Mouse (Mus musculus): ENCODE results near the gene Nectin4. TPM values are rescaled to one million over a fixed set of nuclear protein-coding genes. Genes with fewer than 3 reads are reported as not detected.

Gene Nectin4
- polyA plus RNA-seq, 1 experiment from 2014 or later: 3.1 TPM

Other genes with a start within 250 kb of the Nectin4 start
- 267 and 288 TPM in 2 replicates for gene Sdhc, start 219.5 kb upstream of the Nectin4 start, polyA plus RNA-seq (2014; fragmentation: Nextera tagmentation; extraction: Ambion mirVana)
- gene Mpz, start 219.4 kb upstream of the Nectin4 start, polyA plus RNA-seq (2014; fragmentation: Nextera tagmentation; extraction: Ambion mirVana): 0.61 and 0.68 TPM in 2 replicates
- gene Pcp4l1, start 173.8 kb upstream of the Nectin4 start, polyA plus RNA-seq (2014; fragmentation: Nextera tagmentation; extraction: Ambion mirVana): 2.7 and 4.3 TPM in 2 replicates
- 0.15 and 0.21 TPM in 2 replicates for gene Nr1i3, start 156.1 kb upstream of the Nectin4 start, polyA plus RNA-seq (2014; fragmentation: Nextera tagmentation; extraction: Ambion mirVana)
- 25.4 and 26.4 TPM in 2 replicates for gene Tomm40l, start 147.6 kb upstream of the Nectin4 start, polyA plus RNA-seq (2014; fragmentation: Nextera tagmentation; extraction: Ambion mirVana)
- 2.8 and 4.6 TPM in 2 replicates for gene Apoa2, start 145.0 kb upstream of the Nectin4 start, polyA plus RNA-seq (2014; fragmentation: Nextera tagmentation; extraction: Ambion mirVana)
- gene Fcer1g, start 135.7 kb upstream of the Nectin4 start, polyA plus RNA-seq (2014; fragmentation: Nextera tagmentation; extraction: Ambion mirVana): 13.2 and 13.6 TPM in 2 replicates
- gene Adamts4, start 119.7 kb upstream of the Nectin4 start, polyA plus RNA-seq (2014; fragmentation: Nextera tagmentation; extraction: Ambion mirVana): 5.5 and 5.6 TPM in 2 replicates
- 260 and 264 TPM in 2 replicates for gene Ndufs2, start 118.7 kb upstream of the Nectin4 start, polyA plus RNA-seq (2014; fragmentation: Nextera tagmentation; extraction: Ambion mirVana)
- gene B4galt3, start 99.8 kb upstream of the Nectin4 start, polyA plus RNA-seq (2014; fragmentation: Nextera tagmentation; extraction: Ambion mirVana): 68.9 and 78.2 TPM in 2 replicates
- 65.0 and 71.0 TPM in 2 replicates for gene Ppox, start 88.9 kb upstream of the Nectin4 start, polyA plus RNA-seq (2014; fragmentation: Nextera tagmentation; extraction: Ambion mirVana)
- 111 and 114 TPM in 2 replicates for gene Usp21, start 82.1 kb upstream of the Nectin4 start, polyA plus RNA-seq (2014; fragmentation: Nextera tagmentation; extraction: Ambion mirVana)
- 111 and 115 TPM in 2 replicates for gene Ufc1, start 75.1 kb upstream of the Nectin4 start, polyA plus RNA-seq (2014; fragmentation: Nextera tagmentation; extraction: Ambion mirVana)
- 51.7 and 55.7 TPM in 2 replicates for gene Dedd, start 41.0 kb upstream of the Nectin4 start, polyA plus RNA-seq (2014; fragmentation: Nextera tagmentation; extraction: Ambion mirVana)
- gene Nit1, start 24.5 kb upstream of the Nectin4 start, polyA plus RNA-seq (2014; fragmentation: Nextera tagmentation; extraction: Ambion mirVana): 29.2 and 31.9 TPM in 2 replicates
- gene Pfdn2, start 24.4 kb upstream of the Nectin4 start, polyA plus RNA-seq (2014; fragmentation: Nextera tagmentation; extraction: Ambion mirVana): 61.8 and 68.3 TPM in 2 replicates
- 1.4 and 2.3 TPM in 2 replicates for gene Klhdc9, start 9.3 kb upstream of the Nectin4 start, polyA plus RNA-seq (2014; fragmentation: Nextera tagmentation; extraction: Ambion mirVana)
- 0.55 and 0.70 TPM in 2 replicates for gene Arhgap30, start 18.9 kb downstream of the Nectin4 start, polyA plus RNA-seq (2014; fragmentation: Nextera tagmentation; extraction: Ambion mirVana)
- gene Usf1, start 41.2 kb downstream of the Nectin4 start, polyA plus RNA-seq (2014; fragmentation: Nextera tagmentation; extraction: Ambion mirVana): 114 and 124 TPM in 2 replicates
- 3.2 and 3.3 TPM in 2 replicates for gene Tstd1, start 48.8 kb downstream of the Nectin4 start, polyA plus RNA-seq (2014; fragmentation: Nextera tagmentation; extraction: Ambion mirVana)
- 26.7 and 28.4 TPM in 2 replicates for gene F11r, start 67.4 kb downstream of the Nectin4 start, polyA plus RNA-seq (2014; fragmentation: Nextera tagmentation; extraction: Ambion mirVana)
- gene Alyref2, start 133.4 kb downstream of the Nectin4 start, polyA plus RNA-seq (2014; fragmentation: Nextera tagmentation; extraction: Ambion mirVana): 7.1 and 10.3 TPM in 2 replicates
- not detected in 2 replicates for gene Itln1, start 165.2 kb downstream of the Nectin4 start, polyA plus RNA-seq (2014; fragmentation: Nextera tagmentation; extraction: Ambion mirVana)
- gene Cd244a, start 189.1 kb downstream of the Nectin4 start, polyA plus RNA-seq (2014; fragmentation: Nextera tagmentation; extraction: Ambion mirVana): not detected in 2 replicates
- not detected in 2 replicates for gene Ly9, start 237.3 kb downstream of the Nectin4 start, polyA plus RNA-seq (2014; fragmentation: Nextera tagmentation; extraction: Ambion mirVana)

All from limb, embryonic 11.5 days (tissue).